Mouse (Mus musculus) lung, postnatal 0 days (tissue): ENCODE data around the gene Dglucy. TPM values are rescaled to one million over a fixed set of nuclear protein-coding genes. Genes with fewer than 3 reads are reported as not detected.

Experiments
- ATAC-seq: fragments of 200-750 bp; cut with Nextera tagmentation; 2 replicates; pipeline ENCODE4 v1.8.0; 2017; ENCODE audit warnings: moderate library complexity
- DNase-seq: peaks from one replicate; pipeline ENCODE4 v3.0.0-alpha.2; 2016; ENCODE audit warnings: low spot score
- H3K27ac ChIP-seq: fragments of 300-500 bp; sonication (generic); 2 replicates; pipeline ENCODE4 v1.5.1; 2014; ENCODE audit warnings: antibody characterized with exemption, mild to moderate bottlenecking, low read length, mixed read lengths
- H3K27me3 ChIP-seq: fragments of 300-500 bp; sonication (generic); replicated peaks from 2 replicates; pipeline ENCODE4 v1.6.1; 2014; ENCODE audit warnings: low read length, mixed read lengths; ENCODE audit not compliant: insufficient read depth
- H3K36me3 ChIP-seq: fragments of 300-500 bp; sonication (generic); 2 replicates; pipeline ENCODE4 v1.6.1; 2014; ENCODE audit warnings: low read length, mixed read lengths; ENCODE audit not compliant: insufficient read depth
- H3K4me1 ChIP-seq: fragments of 300-500 bp; sonication (generic); 2 replicates; pipeline ENCODE4 v1.6.1; 2014; ENCODE audit warnings: antibody characterized with exemption, low read depth, low read length, mixed read lengths; ENCODE audit not compliant: insufficient read depth
- H3K4me2 ChIP-seq: fragments of 300-500 bp; sonication (generic); replicated peaks from 2 replicates; pipeline ENCODE4 v1.6.1; 2014; ENCODE audit warnings: low read depth, mild to moderate bottlenecking, low read length, moderate library complexity, mixed read lengths
- H3K4me3 ChIP-seq: fragments of 300-500 bp; sonication (generic); 2 replicates; pipeline ENCODE4 v1.5.1; 2014; ENCODE audit warnings: low read depth, low read length
- H3K9ac ChIP-seq: fragments of 300-500 bp; sonication (generic); replicated peaks from 2 replicates; pipeline ENCODE4 v1.6.1; 2014; ENCODE audit warnings: low read depth, mild to moderate bottlenecking
- H3K9me3 ChIP-seq: fragments of 300-500 bp; sonication (generic); 2 replicates; pipeline ENCODE4 v1.6.1; 2016; ENCODE audit warnings: low read length, mixed read lengths
- CTCF ChIP-seq: IDR thresholded peaks from 2 replicates; pipeline ENCODE4 v1.5.1; 2016; ENCODE audit warnings: antibody characterized with exemption, mild to moderate bottlenecking
- EP300 ChIP-seq: IDR thresholded peaks from 2 replicates; pipeline ENCODE4 v1.6.1; 2016; ENCODE audit warnings: antibody characterized with exemption, mild to moderate bottlenecking, control low read depth
- WGBS: fragments of 180-500 bp; shearing (Covaris S2); extraction: QIAGEN DNeasy Blood & Tissue Kit; methylation state at CpG from one replicate; pipeline ENCODE4 v1.1.7; 2014; 5-methylcytosine and 5-hydroxymethylcytosine counted together
- polyA plus RNA-seq: library from polyadenylated mRNA; unstranded; fragments of >200 nt; fragmentation: Nextera tagmentation; extraction: Ambion mirVana; gene quantifications from 2 replicates; pipeline ENCODE4 v1.2.1, GENCODE M21; 2015

Dglucy gene
- polyA plus RNA-seq, 1 experiment from 2014 or later = 2.1 TPM

GRCm38 (mm10) chr12:100925644-100926619, 147.1 kb downstream of the Dglucy start:
- no peak overlapping the region for H3K4me2 ChIP-seq
- H3K27me3 ChIP-seq = no peaks in the 10 kb centered on the region
- no peaks in the 10 kb centered on the region for H3K4me1 ChIP-seq
- DNase-seq = peak; percentile 76
- H3K9ac ChIP-seq = no peak overlapping the region
- H3K27ac ChIP-seq = no peak overlapping the region
- peaks cover 14% of the 10 kb centered on the region; the same call in 1 of the 2 replicates for H3K36me3 ChIP-seq
- ATAC-seq = peak; percentile 33
- TF ChIP-seq CTCF (peak; percentile 82), EP300 (no peak)
- H3K9me3 ChIP-seq = no peaks in the 10 kb centered on the region
- no peak overlapping the region for H3K4me3 ChIP-seq
- WGBS = 71% methylated on average over 14 of the region's 14 CpGs

DNA sequence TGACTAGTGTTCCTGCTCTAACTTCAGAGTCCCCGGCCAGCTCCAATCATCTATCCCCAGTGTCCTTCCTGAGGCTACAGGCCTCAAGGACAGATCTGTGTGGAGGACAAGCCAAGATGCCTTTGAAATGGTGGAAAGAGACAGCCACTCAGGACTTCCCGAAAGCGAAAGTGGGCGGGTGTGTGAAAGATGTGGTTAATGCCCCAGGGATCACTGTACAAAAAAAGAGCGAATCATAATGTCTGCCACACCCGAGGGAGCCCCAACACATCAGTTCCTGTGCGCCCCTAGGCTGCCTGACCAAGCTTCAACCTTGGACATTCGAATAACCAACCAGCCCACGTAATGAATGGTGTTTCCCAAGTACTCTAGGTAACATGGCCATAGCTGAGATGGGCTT, 149.4 kb downstream of the Dglucy start:
- Histone ChIP-seq H3K4me3 (no peak overlapping the region), H3K9ac (no peak overlapping the region), H3K36me3 (peaks cover 11% of the 10 kb centered on the region; the same call in 1 of the 2 replicates), H3K27me3 (no peaks in the 10 kb centered on the region), H3K27ac (no peak overlapping the region), H3K4me2 (no peak overlapping the region), H3K9me3 (no peaks in the 10 kb centered on the region), H3K4me1 (no peaks in the 10 kb centered on the region)
- TF ChIP-seq CTCF (no peak), EP300 (no peak)
- DNase-seq (no peak), ATAC-seq (no peak)
- WGBS = 84% methylated on average over 9 of the region's 9 CpGs

DNA sequence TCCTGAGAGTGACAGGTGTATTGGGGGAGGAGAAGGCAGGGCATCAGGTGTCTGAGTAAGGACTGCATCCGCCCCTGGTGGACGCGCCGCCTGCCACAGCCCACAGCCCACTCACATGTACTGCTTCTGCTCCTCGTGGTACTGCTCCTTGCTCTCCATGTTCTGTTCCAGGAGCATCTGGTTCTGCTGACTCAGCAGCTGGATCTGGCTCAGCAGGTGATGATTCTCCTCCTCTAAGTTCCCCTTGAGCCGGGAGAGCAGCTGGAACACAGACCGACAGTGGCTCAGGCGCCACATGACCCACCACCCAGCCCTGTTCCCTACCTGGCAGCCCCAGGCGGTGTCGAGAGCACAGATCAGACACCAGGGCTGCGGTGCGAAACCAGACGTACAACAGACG, 152.8 kb downstream of the Dglucy start:
- TF ChIP-seq EP300 (no peak), CTCF (no peak)
- H3K9ac ChIP-seq = no peak overlapping the region
- H3K27me3 ChIP-seq = no peaks in the 10 kb centered on the region
- H3K4me1 ChIP-seq = no peaks in the 10 kb centered on the region
- no peaks in the 10 kb centered on the region for H3K9me3 ChIP-seq
- H3K4me3 ChIP-seq = no peak overlapping the region
- H3K4me2 ChIP-seq = no peak overlapping the region
- peaks cover 11% of the 10 kb centered on the region; the same call in 1 of the 2 replicates for H3K36me3 ChIP-seq
- DNase-seq = no peak
- H3K27ac ChIP-seq = no peak overlapping the region
- 93% methylated on average over 14 of the region's 14 CpGs for WGBS
- ATAC-seq = no peak

DNA sequence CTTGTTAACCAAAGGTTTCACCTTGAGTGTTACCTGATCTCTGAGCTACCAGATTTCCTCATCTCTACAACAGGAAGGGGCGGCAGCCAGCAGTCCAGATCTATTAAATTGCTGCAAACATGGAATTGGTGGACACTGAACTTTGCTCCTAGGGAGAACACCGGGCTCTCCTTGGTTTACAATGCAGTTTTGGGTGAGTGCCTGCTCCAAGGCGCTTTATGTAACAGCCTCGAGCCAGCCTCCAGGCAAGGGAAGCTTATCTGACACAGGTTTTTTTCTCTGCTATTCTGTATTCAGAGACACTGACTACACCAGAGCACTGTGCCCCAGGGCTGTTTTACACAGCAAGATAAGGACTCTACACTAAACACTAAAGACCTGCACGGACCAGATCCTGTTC, 155.9 kb downstream of the Dglucy start:
- Histone ChIP-seq H3K4me1 (no peaks in the 10 kb centered on the region), H3K9me3 (no peaks in the 10 kb centered on the region), H3K4me2 (no peak overlapping the region), H3K9ac (no peak overlapping the region), H3K36me3 (peaks cover 5% of the 10 kb centered on the region; the same call in 1 of the 2 replicates), H3K4me3 (no peak overlapping the region), H3K27me3 (no peaks in the 10 kb centered on the region), H3K27ac (no peak overlapping the region)
- TF ChIP-seq EP300 = no peak
- TF ChIP-seq CTCF = no peak
- ATAC-seq (no peak), DNase-seq (no peak)
- WGBS = 86% methylated on average over 5 of the region's 5 CpGs

GRCm38 (mm10) chr12:100936116-100936515, 157.3 kb downstream of the Dglucy start:
- Histone ChIP-seq H3K4me3 (no peak overlapping the region), H3K9ac (no peak overlapping the region), H3K4me1 (no peaks in the 10 kb centered on the region), H3K4me2 (no peak overlapping the region), H3K27ac (no peak overlapping the region), H3K9me3 (no peaks in the 10 kb centered on the region), H3K36me3 (no peaks in the 10 kb centered on the region; the same call in 1 of the 2 replicates), H3K27me3 (no peaks in the 10 kb centered on the region)
- ATAC-seq (peak; percentile 45; the same call in 1 of the 2 replicates), DNase-seq (peak; percentile 78)
- WGBS = 13% methylated on average over 2 of the region's 2 CpGs
- TF ChIP-seq EP300 (no peak), CTCF (peak; percentile 93)

GRCm38 (mm10) chr12:100936737-100937136, 157.9 kb downstream of the Dglucy start:
- WGBS = 75% methylated on average over 4 of the region's 4 CpGs
- H3K36me3 ChIP-seq = no peaks in the 10 kb centered on the region; the same call in 1 of the 2 replicates
- H3K9me3 ChIP-seq = no peaks in the 10 kb centered on the region
- TF ChIP-seq EP300 = no peak
- no peak for DNase-seq
- no peak overlapping the region for H3K27ac ChIP-seq
- no peak for ATAC-seq
- H3K4me1 ChIP-seq = no peaks in the 10 kb centered on the region
- no peaks in the 10 kb centered on the region for H3K27me3 ChIP-seq
- no peak overlapping the region for H3K4me3 ChIP-seq
- H3K4me2 ChIP-seq = no peak overlapping the region
- H3K9ac ChIP-seq = no peak overlapping the region
